Mouse (Mus musculus) left cerebral cortex, postnatal 10 days (tissue): Measurements from ENCODE around the gene Gm21988. TPM values are rescaled to one million over a fixed set of nuclear protein-coding genes. Genes with fewer than 3 reads are reported as not detected.

ENCODE experiments used
- DNase-seq, 2 experiments: peaks; one replicate each; pipeline ENCODE4 v3.0.0; 2021 to 2022; ENCODE audit warnings: low spot score in 2 of 2, mixed read lengths in 1 of 2; ENCODE audit errors: extremely low spot score in 1 of 2
- intact Hi-C: fragments of 180-260 bp; cut with DNase I; formaldehyde crosslinking; loops from one replicate; pipeline ENCODE4 v1.15.1; 2025
- microRNA-seq: library from miRNA; unstranded; fragments of <30 nt; microRNA quantifications from one replicate; pipeline ENCODE4 v1.2.0, GENCODE M21; 2022
- total RNA-seq, 2 experiments: library from RNA; stranded (reverse); gene quantifications; 2 replicates each; pipeline ENCODE4 v1.2.3; 2021

Gene Gm21988
- total RNA-seq, 2 experiments from 2014 or later, result 6.0 to 8.7 TPM

GRCm38 (mm10) chr11:70206801-70207200 is 32.8 kb downstream of the Gm21988 start:
- no peak for DNase-seq
- intact Hi-C loops, result no loop called here

- intact Hi-C loops, result no loop called here
- peak; percentile 77 to 88 for DNase-seq
Measured at GRCm38 (mm10) chr11:70201691-70202090, 37.9 kb downstream of the Gm21988 start.

- no peak for DNase-seq
- intact Hi-C loops, result no loop called here
Measured at GRCm38 (mm10) chr11:70200036-70200608, 39.5 kb downstream of the Gm21988 start.

- DNase-seq, result no peak
- intact Hi-C loops, result no loop called here
Measured at GRCm38 (mm10) chr11:70199107-70199506, 40.5 kb downstream of the Gm21988 start.

- DNase-seq, result no peak
- intact Hi-C loops, result no loop called here
Measured at GRCm38 (mm10) chr11:70198332-70198731, 41.3 kb downstream of the Gm21988 start.

- DNase-seq, result no peak
Measured at GRCm38 (mm10) chr11:70193354-70194285, 46.0 kb downstream of the Gm21988 start.

GRCm38 (mm10) chr11:70192157-70192556 is 47.5 kb downstream of the Gm21988 start:
- intact Hi-C loops, result no loop called here
- DNase-seq, result no peak

More at GRCm38 (mm10) chr11:70193354-70194285, 46.0 kb downstream of the Gm21988 start:
- intact Hi-C loops, result no loop called here

GRCm38 (mm10) chr11:70191188-70191587 is 48.4 kb downstream of the Gm21988 start:
- no peak for DNase-seq
- intact Hi-C loops, result no loop called here

GRCm38 (mm10) chr11:70189319-70190134 is 50.1 kb downstream of the Gm21988 start:
- no peak for DNase-seq
- intact Hi-C loops, result no loop called here

Small RNAs within 50 kb of the gene (microRNA-seq; reads per million reads assigned to microRNA genes)
- gene Mir195a (5,168 reads per million, percentile 92 among the genes with 10 or more reads in this experiment), gene Mir497 (not detected), gene Mir497b (not detected)

Other genes with a start within 250 kb of the Gm21988 start
- 100 to 1,000 TPM; 252 to 266 TPM for gene Gabarap, start 248.7 kb downstream of the Gm21988 start, total RNA-seq
- gene Phf23, start 244.1 kb downstream of the Gm21988 start, total RNA-seq, result 10 to 100 TPM; 35.2 to 38.6 TPM
- gene Dvl2, start 239.2 kb downstream of the Gm21988 start, total RNA-seq, result 10 to 100 TPM; 27.5 to 30.3 TPM
- gene Acadvl, start 224.4 kb downstream of the Gm21988 start, total RNA-seq, result 10 to 100 TPM; 44.8 to 48.0 TPM
- 100 to 1,000 TPM; 871 to 875 TPM for gene Dlg4, start 222.9 kb downstream of the Gm21988 start, total RNA-seq
- gene Asgr1, start 185.7 kb downstream of the Gm21988 start, total RNA-seq, result 1 to 10 TPM; 1.4 to 1.5 TPM
- not detected for gene Asgr2, start 147.2 kb downstream of the Gm21988 start, total RNA-seq
- under 1 TPM; 0.30 to 0.36 TPM for gene Mgl2, start 109.5 kb downstream of the Gm21988 start, total RNA-seq
- gene Clec10a, start 83.6 kb downstream of the Gm21988 start, total RNA-seq, result 1 to 10 TPM; 1.2 to 3.4 TPM
- 10 to 100 TPM; 33.9 to 37.1 TPM for gene Slc16a11, start 27.1 kb downstream of the Gm21988 start, total RNA-seq
- gene Slc16a13, start 18.8 kb downstream of the Gm21988 start, total RNA-seq, result 10 to 100 TPM in 1 of 2 experiments, 1 to 10 TPM in 1; 8.9 to 10.6 TPM
- gene Bcl6b, start 10.0 kb downstream of the Gm21988 start, total RNA-seq, result 1 to 10 TPM; 7.1 to 8.6 TPM
- gene 0610010K14Rik, start 1.9 kb downstream of the Gm21988 start, total RNA-seq, result 10 to 100 TPM; 53.7 to 54.1 TPM
- gene Rnasek, start within 50 bp of the Gm21988 start, total RNA-seq, result 100 to 1,000 TPM; 279 to 285 TPM
- under 1 TPM; 0.32 to 0.41 TPM for gene Alox12, start 15.5 kb upstream of the Gm21988 start, total RNA-seq
- under 1 TPM; 0.20 to 0.45 TPM for gene Alox12e, start 82.8 kb upstream of the Gm21988 start, total RNA-seq
- not detected for gene Alox15, start 112.2 kb upstream of the Gm21988 start, total RNA-seq
- gene Pelp1, start 170.2 kb upstream of the Gm21988 start, total RNA-seq, result 10 to 100 TPM; 48.1 to 48.6 TPM
- 10 to 100 TPM; 75.3 to 76.9 TPM for gene Arrb2, start 192.8 kb upstream of the Gm21988 start, total RNA-seq
- gene Med11, start 212.1 kb upstream of the Gm21988 start, total RNA-seq, result 10 to 100 TPM; 20.7 to 23.1 TPM
- gene Zmynd15, start 219.6 kb upstream of the Gm21988 start, total RNA-seq, result 1 to 10 TPM; 1.0 to 1.1 TPM
- gene Cxcl16, start 220.2 kb upstream of the Gm21988 start, total RNA-seq, result under 1 TPM; 0.69 to 0.71 TPM